Mouse (Mus musculus): Measurements from ENCODE around the gene Phactr4.

DNA sequence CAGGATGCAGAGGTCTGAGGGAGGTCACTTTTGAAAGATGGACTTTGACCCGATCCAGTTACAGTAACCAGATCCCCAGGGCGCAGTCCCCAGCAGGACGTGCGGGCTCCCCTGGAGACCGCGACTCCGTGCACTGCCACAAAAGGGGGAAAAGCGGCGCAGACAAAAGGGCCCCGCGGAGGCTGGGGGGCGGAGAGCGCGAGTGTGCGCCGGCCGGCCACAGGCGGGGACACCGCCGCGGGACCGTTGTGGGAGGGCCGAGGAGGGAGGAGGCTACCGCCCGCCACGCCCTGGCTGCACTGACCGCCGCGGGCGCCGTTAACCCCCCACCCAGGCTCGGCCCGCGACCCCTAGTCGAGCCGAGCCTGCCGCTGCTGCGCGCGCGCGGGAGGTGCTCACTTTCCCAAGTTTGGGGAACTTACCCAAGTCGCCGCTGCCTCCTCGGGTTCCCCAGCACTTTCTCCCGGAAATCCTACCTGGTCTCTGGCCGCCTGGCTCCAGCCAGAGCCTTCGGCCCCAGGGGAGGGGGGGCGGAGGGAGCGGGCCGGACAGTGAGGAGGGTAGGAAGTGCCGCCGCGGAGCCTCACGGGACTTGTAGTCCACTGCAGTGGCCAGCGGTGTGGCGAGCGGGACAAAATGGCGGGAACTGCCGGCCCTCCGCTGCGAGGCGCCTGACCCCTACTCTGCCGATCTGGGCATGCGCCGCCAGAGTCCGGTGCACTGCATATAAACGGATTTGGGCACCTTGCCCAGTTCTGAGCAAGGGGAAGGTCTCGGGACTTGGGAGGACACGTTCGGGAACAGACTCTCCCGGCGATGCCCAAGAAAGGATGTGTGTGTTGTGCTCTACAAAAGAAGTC is at the start of gene Phactr4:
- no peak for TF ChIP-seq CTCF (IDR thresholded peaks at IDR 0.05; ENCODE audit: low read depth)
- peak; percentile 91 for TF ChIP-seq EP300 (IDR thresholded peaks at IDR 0.05; ENCODE audit: low read depth)

All from heart, postnatal 0 days (tissue).